Mouse (Mus musculus) T-helper 2 cell (primary cell): Measurements from ENCODE around the gene D030056L22Rik.

Experiments used
- in situ Hi-C: fragments of 300-600 bp; cut with MboI, MseI; formaldehyde crosslinking; loops from one replicate; pipeline ENCODE4 v1.15.1; 2025; ENCODE audit warnings: high pct_unique_total_duplicates

D030056L22Rik gene

GRCm38 (mm10) chr19:18712866-18713300, at the start of gene D030056L22Rik:
TSS of gene D030056L22Rik (plus strand) at chr19:18713193.
- in situ Hi-C loops, result loop anchor here (5.0 kb wide), 1 partner anchor 34 kb away; the partner anchor contains the start of gene Trpm6

GRCm38 (mm10) chr19:18663904-18664303, 49.1 kb upstream of the D030056L22Rik start:
- in situ Hi-C loops, result loop anchor here (25.0 kb wide), 1 partner anchor 1723 kb away; the partner anchor contains the start of gene Anxa1

GRCm38 (mm10) chr19:18666966-18667365, 46.0 kb upstream of the D030056L22Rik start:
- in situ Hi-C loops, result loop anchor here (25.0 kb wide), 1 partner anchor 1720 kb away; the partner anchor contains the start of gene Anxa1

- in situ Hi-C loops, result loop anchor here (25.0 kb wide), 1 partner anchor 1718 kb away; the partner anchor contains the start of gene Anxa1
Observed at GRCm38 (mm10) chr19:18669551-18669950, 43.4 kb upstream of the D030056L22Rik start.

- in situ Hi-C loops, result loop anchor here (25.0 kb wide), 1 partner anchor 1717 kb away; the partner anchor contains the start of gene Anxa1
Observed at GRCm38 (mm10) chr19:18670608-18671007, 42.4 kb upstream of the D030056L22Rik start, which contains the start of gene Carnmt1. TSS of gene Carnmt1 (plus strand) at chr19:18670764.

GRCm38 (mm10) chr19:18671056-18671741, 41.8 kb upstream of the D030056L22Rik start:
- in situ Hi-C loops, result loop anchor here (25.0 kb wide), 1 partner anchor 1716 kb away; the partner anchor contains the start of gene Anxa1

- in situ Hi-C loops, result loop anchor here (25.0 kb wide), 1 partner anchor 1715 kb away; the partner anchor contains the start of gene Anxa1
Observed at GRCm38 (mm10) chr19:18672498-18672897, 40.5 kb upstream of the D030056L22Rik start.

- in situ Hi-C loops, result loop anchor here (25.0 kb wide), 1 partner anchor 1714 kb away; the partner anchor contains the start of gene Anxa1
Observed at GRCm38 (mm10) chr19:18673116-18673515, 39.9 kb upstream of the D030056L22Rik start.

GRCm38 (mm10) chr19:18682142-18682541, 30.9 kb upstream of the D030056L22Rik start:
- in situ Hi-C loops, result loop anchor here (25.0 kb wide), 1 partner anchor 805 kb away; no protein-coding TSS in a partner anchor

- in situ Hi-C loops, result loop anchor here (5.0 to 25.0 kb wide), 2 partner anchors 145 to 800 kb away; no protein-coding TSS in a partner anchor
Observed at GRCm38 (mm10) chr19:18687556-18687955, 25.4 kb upstream of the D030056L22Rik start.

- in situ Hi-C loops, result loop anchor here (25.0 kb wide), 1 partner anchor 795 kb away; no protein-coding TSS in a partner anchor
Observed at GRCm38 (mm10) chr19:18692176-18692575, 20.8 kb upstream of the D030056L22Rik start.

GRCm38 (mm10) chr19:18692768-18693167, 20.2 kb upstream of the D030056L22Rik start:
- in situ Hi-C loops, result loop anchor here (25.0 kb wide), 1 partner anchor 795 kb away; no protein-coding TSS in a partner anchor

- in situ Hi-C loops, result loop anchor here (25.0 kb wide), 1 partner anchor 792 kb away; no protein-coding TSS in a partner anchor
Observed at GRCm38 (mm10) chr19:18695116-18695515, 17.9 kb upstream of the D030056L22Rik start.

- in situ Hi-C loops, result loop anchor here (25.0 kb wide), 1 partner anchor 792 kb away; no protein-coding TSS in a partner anchor
Observed at GRCm38 (mm10) chr19:18695552-18695951, 17.4 kb upstream of the D030056L22Rik start.

- in situ Hi-C loops, result no loop called here
Observed at GRCm38 (mm10) chr19:18708101-18708500, 4.9 kb upstream of the D030056L22Rik start.

- in situ Hi-C loops, result loop anchor here (5.0 kb wide), 1 partner anchor 36 kb away; the partner anchor contains the start of gene Trpm6
Observed at GRCm38 (mm10) chr19:18710903-18711302, 2.1 kb upstream of the D030056L22Rik start.

GRCm38 (mm10) chr19:18711589-18711988, 1.4 kb upstream of the D030056L22Rik start:
- in situ Hi-C loops, result loop anchor here (5.0 kb wide), 1 partner anchor 36 kb away; the partner anchor contains the start of gene Trpm6

- in situ Hi-C loops, result loop anchor here (5.0 kb wide), 1 partner anchor 35 kb away; the partner anchor contains the start of gene Trpm6
Observed at GRCm38 (mm10) chr19:18712153-18712865, 684 bp upstream of the D030056L22Rik start.

GRCm38 (mm10) chr19:18713357-18713756, 364 bp downstream of the D030056L22Rik start:
- in situ Hi-C loops, result loop anchor here (5.0 kb wide), 1 partner anchor 34 kb away; the partner anchor contains the start of gene Trpm6

GRCm38 (mm10) chr19:18716374-18716773, 3.4 kb downstream of the D030056L22Rik start:
- in situ Hi-C loops, result no loop called here

- in situ Hi-C loops, result loop anchor here (10.0 kb wide), 1 partner anchor 114 kb away; no protein-coding TSS in a partner anchor
Observed at GRCm38 (mm10) chr19:18720337-18720736, 7.3 kb downstream of the D030056L22Rik start.
